Mouse (Mus musculus): ENCODE measurements around the gene Map10.

GRCm38 (mm10) chr8:125626381-125626780 is 43.2 kb upstream of the Map10 start:
- no peak for TF ChIP-seq CTCF (IDR thresholded peaks at IDR 0.05; ENCODE audit: low read depth, low read length)
- no peak for TF ChIP-seq POLR2A (IDR thresholded peaks at IDR 0.05; ENCODE audit: extremely low read depth, insufficient read depth, low read length)
